Mouse (Mus musculus): ENCODE measurements around the gene Zc2hc1c. TPM values are rescaled to one million over a fixed set of nuclear protein-coding genes. Genes with fewer than 3 reads are reported as not detected.
A peak's percentile ranks its signal among the peaks of the same experiment; 100 is the strongest.

Gene Zc2hc1c
- polyA plus RNA-seq, 1 experiment from 2014 or later = 1.7 TPM

- no peak for ATAC-seq (ENCODE audit: borderline replicate concordance, extremely low read depth, low FRiP score, low TSS enrichment)
- H3K27me3 ChIP-seq = no peaks in the 10 kb centered on the region
- peaks cover 20% of the 10 kb centered on the region for H3K4me1 ChIP-seq
- WGBS = 44% methylated on average over 2 of the region's 5 CpGs
- H3K9ac ChIP-seq = no peak overlapping the region
- H3K36me3 ChIP-seq = no peaks in the 10 kb centered on the region
- no peak overlapping the region for H3K27ac ChIP-seq
- no peak overlapping the region for H3K4me3 ChIP-seq
- H3K9me3 ChIP-seq = no peaks in the 10 kb centered on the region
- H3K4me2 ChIP-seq = no peak overlapping the region
Observed at GRCm38 (mm10) chr12:85286941-85287340, 1.4 kb upstream of the Zc2hc1c start.

- H3K4me2 ChIP-seq = peak within 1 kb of the TSS; percentile 69
- H3K27me3 ChIP-seq = no peaks in the 10 kb centered on the region
- H3K36me3 ChIP-seq = no peaks in the 10 kb centered on the region
- peak within 1 kb of the TSS; percentile 56 for H3K9ac ChIP-seq
- peak within 1 kb of the TSS; percentile 51 for H3K4me3 ChIP-seq
- ATAC-seq (ENCODE audit: borderline replicate concordance, extremely low read depth, low FRiP score, low TSS enrichment) = peak; percentile 53; the same call in 1 of the 2 replicates
- H3K4me1 ChIP-seq = peaks cover 20% of the 10 kb centered on the region
- WGBS = 9% methylated on average over 21 of the region's 21 CpGs
- H3K9me3 ChIP-seq = no peaks in the 10 kb centered on the region
- peak within 1 kb of the TSS; percentile 33; the same call in 1 of the 2 replicates for H3K27ac ChIP-seq
Observed at GRCm38 (mm10) chr12:85287809-85288485, 444 bp upstream of the Zc2hc1c start, which contains the start of gene Acyp1. TSS of gene Acyp1 (minus strand) at chr12:85288438.

- H3K27me3 ChIP-seq = no peaks in the 10 kb centered on the region
- H3K4me1 ChIP-seq = peaks cover 20% of the 10 kb centered on the region
- peak; percentile 75 for ATAC-seq (ENCODE audit: borderline replicate concordance, extremely low read depth, low FRiP score, low TSS enrichment)
- peak overlapping the region; percentile 69 for H3K4me2 ChIP-seq
- peak overlapping the region; percentile 33; the same call in 1 of the 2 replicates for H3K27ac ChIP-seq
- H3K36me3 ChIP-seq = no peaks in the 10 kb centered on the region
- H3K9me3 ChIP-seq = peaks cover 6% of the 10 kb centered on the region; the same call in 1 of the 2 replicates
- 43% methylated on average over 24 of the region's 24 CpGs for WGBS
- no peak overlapping the region; the same call in 1 of the 2 replicates for H3K9ac ChIP-seq
- H3K4me3 ChIP-seq = peak overlapping the region; percentile 51
Observed at GRCm38 (mm10) chr12:85289157-85290000, 988 bp downstream of the Zc2hc1c start.

- WGBS = 81% methylated on average over 10 of the region's 10 CpGs
- Histone ChIP-seq H3K4me1 (peaks cover 20% of the 10 kb centered on the region), H3K27me3 (no peaks in the 10 kb centered on the region), H3K4me2 (no peak overlapping the region), H3K27ac (no peak overlapping the region), H3K36me3 (no peaks in the 10 kb centered on the region), H3K9me3 (peaks cover 6% of the 10 kb centered on the region; the same call in 1 of the 2 replicates), H3K4me3 (no peak overlapping the region), H3K9ac (no peak overlapping the region)
- ATAC-seq (ENCODE audit: borderline replicate concordance, extremely low read depth, low FRiP score, low TSS enrichment) = no peak
Observed at GRCm38 (mm10) chr12:85290633-85291032, 2.2 kb downstream of the Zc2hc1c start.

- no peak for ATAC-seq (ENCODE audit: borderline replicate concordance, extremely low read depth, low FRiP score, low TSS enrichment)
- no peaks in the 10 kb centered on the region for H3K27me3 ChIP-seq
- H3K4me2 ChIP-seq = no peak overlapping the region
- peaks cover 20% of the 10 kb centered on the region for H3K4me1 ChIP-seq
- no peak overlapping the region for H3K4me3 ChIP-seq
- H3K27ac ChIP-seq = no peak overlapping the region
- H3K36me3 ChIP-seq = no peaks in the 10 kb centered on the region
- H3K9me3 ChIP-seq = peaks cover 6% of the 10 kb centered on the region; the same call in 1 of the 2 replicates
- no peak overlapping the region for H3K9ac ChIP-seq
Observed at GRCm38 (mm10) chr12:85291541-85291940, 3.1 kb downstream of the Zc2hc1c start.

DNA sequence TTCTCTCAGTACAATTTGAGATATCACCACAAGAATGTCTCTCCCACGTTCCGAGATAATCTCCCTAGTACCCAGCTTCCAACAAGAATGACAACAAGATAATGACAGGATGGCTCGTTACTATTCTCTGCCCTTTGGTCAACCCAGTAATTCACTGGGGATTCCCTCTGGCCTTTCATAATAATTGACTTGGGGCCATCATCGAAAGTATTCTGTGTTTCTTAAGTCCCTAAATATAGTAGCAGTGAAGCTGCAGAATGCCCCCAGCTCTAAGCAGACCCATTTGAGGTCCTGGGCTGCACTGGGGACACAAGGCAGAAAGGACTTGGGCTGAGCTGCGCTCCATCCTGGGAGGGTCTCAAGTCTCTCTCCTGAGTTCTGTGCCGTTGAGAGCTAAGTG, 3.9 kb downstream of the Zc2hc1c start:
- H3K4me3 ChIP-seq = no peak overlapping the region
- H3K27me3 ChIP-seq = no peaks in the 10 kb centered on the region
- 70% methylated on average over 6 of the region's 6 CpGs for WGBS
- ATAC-seq (ENCODE audit: borderline replicate concordance, extremely low read depth, low FRiP score, low TSS enrichment) = no peak
- no peak overlapping the region for H3K4me2 ChIP-seq
- no peaks in the 10 kb centered on the region for H3K36me3 ChIP-seq
- no peak overlapping the region for H3K9ac ChIP-seq
- H3K27ac ChIP-seq = no peak overlapping the region
- peaks cover 20% of the 10 kb centered on the region for H3K4me1 ChIP-seq
- peaks cover 6% of the 10 kb centered on the region; the same call in 1 of the 2 replicates for H3K9me3 ChIP-seq

DNA sequence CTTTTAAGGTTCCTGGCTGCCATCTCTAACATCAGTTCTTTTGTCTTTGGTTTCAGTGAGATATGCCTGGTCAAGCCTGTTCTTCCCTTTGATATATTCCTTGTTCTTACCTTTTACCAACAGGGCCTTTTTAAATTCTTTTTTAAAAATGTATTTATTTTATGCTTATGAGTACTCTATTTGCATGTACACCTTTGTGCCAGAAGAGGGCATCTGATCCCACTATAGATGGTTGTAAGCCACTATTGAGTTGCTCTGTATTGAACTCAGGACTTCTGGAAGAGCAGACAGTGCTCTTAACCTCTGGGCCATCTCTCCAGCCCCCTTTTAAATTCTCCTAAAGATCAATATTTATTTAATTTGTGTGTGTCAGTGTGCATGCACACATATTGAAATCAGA, 4.5 kb downstream of the Zc2hc1c start:
- Histone ChIP-seq H3K27me3 (no peaks in the 10 kb centered on the region), H3K27ac (no peak overlapping the region), H3K9me3 (peaks cover 6% of the 10 kb centered on the region; the same call in 1 of the 2 replicates), H3K4me1 (peaks cover 21% of the 10 kb centered on the region), H3K9ac (no peak overlapping the region), H3K36me3 (no peaks in the 10 kb centered on the region), H3K4me2 (no peak overlapping the region), H3K4me3 (no peak overlapping the region)
- no peak for ATAC-seq (ENCODE audit: borderline replicate concordance, extremely low read depth, low FRiP score, low TSS enrichment)

DNA sequence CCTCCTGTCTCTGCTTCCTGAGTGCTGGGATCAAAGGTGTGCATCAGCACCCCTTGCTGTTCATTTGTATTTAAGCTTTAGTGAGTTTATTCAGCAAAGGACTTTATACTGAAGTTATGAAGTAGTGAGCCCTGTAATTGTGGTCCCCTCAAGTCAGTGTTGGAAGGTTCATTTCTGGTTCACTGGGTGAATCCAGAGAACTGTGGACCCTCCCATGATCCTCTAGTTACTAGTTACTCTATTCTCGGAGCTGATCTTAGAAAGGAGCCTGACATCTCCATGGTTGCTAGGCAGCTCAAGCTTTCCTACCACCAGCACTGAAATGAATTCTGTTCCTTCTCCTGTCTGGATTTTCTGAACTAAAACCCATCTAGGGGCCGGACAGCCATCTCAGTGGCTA, 7.1 kb downstream of the Zc2hc1c start:
- 90% methylated on average over 2 of the region's 2 CpGs for WGBS
- H3K27me3 ChIP-seq = no peaks in the 10 kb centered on the region
- peaks cover 21% of the 10 kb centered on the region; the same call in 1 of the 2 replicates for H3K4me1 ChIP-seq
- H3K9ac ChIP-seq = no peak overlapping the region
- no peak overlapping the region for H3K27ac ChIP-seq
- no peak overlapping the region for H3K4me2 ChIP-seq
- ATAC-seq (ENCODE audit: borderline replicate concordance, extremely low read depth, low FRiP score, low TSS enrichment) = no peak
- H3K36me3 ChIP-seq = peaks cover 5% of the 10 kb centered on the region; the same call in 1 of the 2 replicates
- peaks cover 6% of the 10 kb centered on the region; the same call in 1 of the 2 replicates for H3K9me3 ChIP-seq
- no peak overlapping the region for H3K4me3 ChIP-seq

- no peak overlapping the region for H3K4me3 ChIP-seq
- peaks cover 6% of the 10 kb centered on the region; the same call in 1 of the 2 replicates for H3K9me3 ChIP-seq
- peaks cover 19% of the 10 kb centered on the region for H3K36me3 ChIP-seq
- no peak overlapping the region for H3K4me2 ChIP-seq
- H3K27ac ChIP-seq = no peak overlapping the region
- no peak for ATAC-seq (ENCODE audit: borderline replicate concordance, extremely low read depth, low FRiP score, low TSS enrichment)
- WGBS = 73% methylated on average over 5 of the region's 5 CpGs
- H3K4me1 ChIP-seq = peaks cover 18% of the 10 kb centered on the region; the same call in 1 of the 2 replicates
- H3K9ac ChIP-seq = no peak overlapping the region
- no peaks in the 10 kb centered on the region for H3K27me3 ChIP-seq
Observed at GRCm38 (mm10) chr12:85296915-85297314, 8.5 kb downstream of the Zc2hc1c start.

DNA sequence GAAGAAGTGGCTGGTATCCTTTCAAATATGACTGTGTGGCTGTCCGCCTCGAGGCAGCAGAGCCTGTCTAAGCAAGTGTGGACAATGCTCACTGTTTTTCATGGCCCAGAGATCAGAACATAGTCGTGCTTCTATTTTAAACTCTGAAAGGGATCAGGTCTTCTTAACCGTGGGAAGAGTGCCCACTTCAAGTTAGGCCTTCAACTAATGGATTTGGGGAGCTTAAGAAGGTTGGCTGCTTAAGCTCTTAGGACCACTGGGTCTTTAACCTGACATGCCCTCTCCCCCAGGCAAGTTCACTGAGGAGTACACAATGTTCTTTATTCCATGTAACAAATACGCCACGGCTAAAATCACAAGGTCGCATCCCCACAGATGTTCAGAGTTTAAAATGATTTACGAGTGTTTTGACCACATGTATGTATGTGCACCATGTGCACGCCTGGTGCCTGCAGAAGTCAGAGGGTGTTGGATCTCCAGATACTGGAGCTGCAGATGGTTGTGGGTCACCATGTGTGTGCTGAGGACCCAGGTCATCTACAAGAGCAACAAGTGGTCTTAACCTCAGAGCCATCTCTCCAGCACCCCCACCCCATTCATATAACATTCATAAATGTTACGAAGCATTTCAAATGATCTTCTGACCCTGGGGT, 9.1 kb downstream of the Zc2hc1c start:
- peaks cover 24% of the 10 kb centered on the region for H3K36me3 ChIP-seq
- 76% methylated on average over 10 of the region's 10 CpGs for WGBS
- no peaks in the 10 kb centered on the region for H3K27me3 ChIP-seq
- H3K4me1 ChIP-seq = peaks cover 18% of the 10 kb centered on the region; the same call in 1 of the 2 replicates
- peaks cover 6% of the 10 kb centered on the region; the same call in 1 of the 2 replicates for H3K9me3 ChIP-seq
- H3K9ac ChIP-seq = no peak overlapping the region
- H3K4me3 ChIP-seq = no peak overlapping the region
- H3K4me2 ChIP-seq = no peak overlapping the region
- ATAC-seq (ENCODE audit: borderline replicate concordance, extremely low read depth, low FRiP score, low TSS enrichment) = no peak
- no peak overlapping the region for H3K27ac ChIP-seq

- no peaks in the 10 kb centered on the region for H3K27me3 ChIP-seq
- H3K4me1 ChIP-seq = peaks cover 18% of the 10 kb centered on the region; the same call in 1 of the 2 replicates
- peaks cover 30% of the 10 kb centered on the region for H3K36me3 ChIP-seq
- no peak overlapping the region for H3K4me2 ChIP-seq
- 53% methylated on average over 11 of the region's 11 CpGs for WGBS
- ATAC-seq (ENCODE audit: borderline replicate concordance, extremely low read depth, low FRiP score, low TSS enrichment) = no peak
- peak overlapping the region; percentile 43 for H3K27ac ChIP-seq
- no peak overlapping the region for H3K4me3 ChIP-seq
- no peak overlapping the region for H3K9ac ChIP-seq
- H3K9me3 ChIP-seq = peaks cover 6% of the 10 kb centered on the region; the same call in 1 of the 2 replicates
Observed at GRCm38 (mm10) chr12:85298127-85298834, 9.9 kb downstream of the Zc2hc1c start.

Measured in lung, embryonic 15.5 days (tissue).